Mouse (Mus musculus) testis, adult 2 months (tissue): Measurements from ENCODE around the gene Ctnna2. TPM values are rescaled to one million over a fixed set of nuclear protein-coding genes. Genes with fewer than 3 reads are reported as not detected.

Experiments
- H3K27ac ChIP-seq: fragments of 200-500 bp; 2 replicates; pipeline ENCODE4 v1.5.1; 2012; ENCODE audit warnings: low read depth, low read length; ENCODE audit not compliant: control insufficient read depth, insufficient read depth
- H3K27me3 ChIP-seq: fragments of 200-500 bp; 2 replicates; pipeline ENCODE4 v1.6.1; 2012; ENCODE audit warnings: mild to moderate bottlenecking, low read length, moderate library complexity; ENCODE audit not compliant: control insufficient read depth, insufficient read depth
- H3K36me3 ChIP-seq: fragments of 200-500 bp; 2 replicates; pipeline ENCODE4 v1.6.1; 2012; ENCODE audit warnings: mild to moderate bottlenecking, low read length; ENCODE audit not compliant: control insufficient read depth, insufficient read depth
- H3K4me1 ChIP-seq: fragments of 200-500 bp; 2 replicates; pipeline ENCODE4 v1.6.1; 2012; ENCODE audit warnings: low read length; ENCODE audit not compliant: control insufficient read depth, insufficient read depth
- H3K4me3 ChIP-seq: fragments of 200-500 bp; 2 replicates; pipeline ENCODE4 v1.5.1; 2012; ENCODE audit warnings: low read depth, mild to moderate bottlenecking, low read length, moderate library complexity, mixed read lengths; ENCODE audit not compliant: control insufficient read depth
- CTCF ChIP-seq: fragments of 200-500 bp; IDR thresholded peaks from 2 replicates; pipeline ENCODE4 v1.5.1; 2012; ENCODE audit warnings: low read depth, mild to moderate bottlenecking, inconsistent platforms, low read length, moderate library complexity; ENCODE audit not compliant: control insufficient read depth, insufficient read depth, insufficient replicate concordance
- POLR2A ChIP-seq: fragments of 200-500 bp; IDR thresholded peaks from 2 replicates; pipeline ENCODE4 v1.6.1; 2012; ENCODE audit warnings: low read depth, mild to moderate bottlenecking, inconsistent platforms, low read length, moderate library complexity; ENCODE audit not compliant: control insufficient read depth
- polyA plus RNA-seq: library from polyadenylated mRNA; depleted of rRNA; stranded (reverse); fragments of >200 nt; gene quantifications from 2 replicates; pipeline ENCODE4 v1.2.3, GENCODE M21; 2012

The Ctnna2 gene
- polyA plus RNA-seq, 1 experiment: 7.2 TPM

DNA sequence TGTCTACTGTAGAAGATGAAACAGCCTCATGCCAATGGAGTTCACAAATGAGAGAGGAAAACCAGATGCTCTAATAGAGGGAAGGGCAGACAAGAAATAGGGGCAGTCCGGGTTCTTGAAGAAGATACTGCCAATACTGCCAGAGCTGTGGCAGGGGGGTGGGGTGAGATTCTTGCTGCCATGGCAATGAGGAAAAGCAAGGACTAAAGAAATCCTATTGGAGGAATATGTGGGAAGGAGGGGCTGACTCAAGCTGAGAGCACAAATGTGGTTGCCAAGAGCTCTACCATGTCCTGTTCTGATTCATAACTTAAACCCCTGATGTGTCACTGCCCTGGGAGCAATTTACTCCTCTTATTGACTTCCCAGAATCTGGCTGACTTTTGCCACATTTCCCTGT is 878.5 kb downstream of the Ctnna2 start:
- H3K27ac ChIP-seq: no peak overlapping the region
- TF ChIP-seq POLR2A: no peak
- no peak for TF ChIP-seq CTCF
- H3K4me3 ChIP-seq: no peak overlapping the region
- H3K36me3 ChIP-seq: no peaks in the 10 kb centered on the region
- H3K4me1 ChIP-seq: no peaks in the 10 kb centered on the region
- H3K27me3 ChIP-seq: no peaks in the 10 kb centered on the region

DNA sequence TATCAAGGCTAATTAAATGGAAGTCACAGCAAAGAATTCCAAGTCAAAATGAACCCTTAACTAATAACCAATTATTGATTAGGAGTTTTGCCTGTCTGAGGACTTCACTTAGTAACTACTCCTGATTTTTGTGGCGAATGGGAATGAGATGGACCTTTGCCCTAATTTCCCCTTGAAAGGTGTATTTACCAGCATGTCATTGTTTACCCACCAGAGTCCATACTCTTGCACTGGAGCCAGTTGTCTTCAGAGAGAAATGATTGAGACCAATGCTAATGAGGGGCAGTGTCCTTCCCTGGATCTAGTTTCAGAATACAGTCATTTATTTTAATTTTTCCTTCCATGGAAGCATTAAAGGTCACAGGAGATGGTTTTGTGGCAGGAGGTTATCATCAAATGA is 881.0 kb downstream of the Ctnna2 start:
- TF ChIP-seq POLR2A: no peak
- TF ChIP-seq CTCF: no peak
- no peaks in the 10 kb centered on the region for H3K4me1 ChIP-seq

DNA sequence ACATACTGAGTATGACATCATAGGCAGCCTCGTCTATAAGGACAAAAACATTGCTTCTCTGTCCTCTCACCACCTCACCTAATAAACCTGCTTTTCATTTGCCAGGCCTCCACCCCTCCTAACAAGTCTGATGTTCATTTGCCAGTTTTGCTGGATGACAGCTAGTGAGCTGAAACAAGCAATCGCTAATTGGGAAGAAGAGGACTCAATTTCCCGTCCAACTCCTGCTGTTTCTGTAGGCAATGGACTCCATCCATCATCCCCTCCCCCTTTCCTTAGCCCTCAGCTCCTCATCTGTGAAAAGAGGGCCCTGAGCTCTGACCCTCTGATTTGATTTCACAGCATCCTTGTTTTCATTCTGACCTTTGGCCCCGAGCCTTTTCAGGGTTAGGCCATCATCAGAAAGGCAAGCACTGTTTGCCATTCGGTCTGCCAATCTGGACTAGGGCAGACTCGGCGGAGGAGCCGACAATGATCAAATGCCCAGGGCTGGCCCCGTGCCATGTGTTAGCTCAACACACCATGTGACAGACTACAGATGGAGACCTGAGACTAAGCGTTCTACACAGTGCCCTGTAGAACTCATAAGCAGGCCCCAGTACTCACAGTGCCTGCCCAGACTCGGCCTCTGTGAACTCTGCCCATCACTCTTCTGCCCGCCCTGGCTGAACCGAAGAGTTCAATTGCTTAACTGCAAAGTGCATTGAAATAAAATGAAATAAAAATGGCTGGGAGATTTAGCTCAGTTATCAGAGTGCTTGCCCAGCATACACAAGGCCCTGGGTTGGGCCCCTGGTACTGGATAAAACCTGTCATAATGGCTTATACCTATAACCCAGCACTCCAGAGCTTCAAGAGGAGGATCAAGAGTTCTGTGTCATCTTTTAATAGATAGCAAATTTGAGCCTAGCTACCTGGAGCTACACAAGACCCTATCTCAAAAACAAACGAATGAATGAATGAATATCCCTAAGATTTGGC is 903.8 kb downstream of the Ctnna2 start:
- H3K27me3 ChIP-seq: no peaks in the 10 kb centered on the region
- no peaks in the 10 kb centered on the region for H3K4me1 ChIP-seq
- no peaks in the 10 kb centered on the region for H3K36me3 ChIP-seq
- H3K4me3 ChIP-seq: no peak overlapping the region
- H3K27ac ChIP-seq: no peak overlapping the region
- TF ChIP-seq POLR2A: no peak
- no peak for TF ChIP-seq CTCF

More for the DNA sequence above, 881.0 kb downstream of the Ctnna2 start:
- Histone ChIP-seq H3K27ac (no peak overlapping the region), H3K27me3 (no peaks in the 10 kb centered on the region), H3K4me3 (no peak overlapping the region), H3K36me3 (no peaks in the 10 kb centered on the region)

DNA sequence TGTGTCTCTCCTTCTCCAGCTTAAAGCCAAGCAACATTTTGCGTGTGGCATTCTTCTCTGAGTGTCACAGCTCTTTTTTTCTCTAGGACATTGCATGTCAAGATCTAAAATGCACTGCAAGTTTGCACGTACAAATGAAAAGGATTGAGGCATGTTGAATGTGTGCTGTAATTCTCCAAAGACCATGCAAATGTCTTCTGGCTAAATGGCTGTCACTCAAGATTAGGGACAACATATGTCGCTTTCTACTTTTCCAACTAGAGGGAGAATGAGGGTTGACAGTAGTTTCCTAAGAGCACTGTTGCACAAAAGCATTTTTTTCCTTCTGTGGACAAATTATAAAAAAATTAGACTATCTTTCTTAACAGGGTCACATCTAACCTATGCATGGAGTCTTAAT is 909.9 kb downstream of the Ctnna2 start:
- Histone ChIP-seq H3K4me3 (no peak overlapping the region), H3K27ac (no peak overlapping the region), H3K36me3 (no peaks in the 10 kb centered on the region), H3K27me3 (no peaks in the 10 kb centered on the region), H3K4me1 (no peaks in the 10 kb centered on the region)
- TF ChIP-seq POLR2A: no peak
- no peak for TF ChIP-seq CTCF

DNA sequence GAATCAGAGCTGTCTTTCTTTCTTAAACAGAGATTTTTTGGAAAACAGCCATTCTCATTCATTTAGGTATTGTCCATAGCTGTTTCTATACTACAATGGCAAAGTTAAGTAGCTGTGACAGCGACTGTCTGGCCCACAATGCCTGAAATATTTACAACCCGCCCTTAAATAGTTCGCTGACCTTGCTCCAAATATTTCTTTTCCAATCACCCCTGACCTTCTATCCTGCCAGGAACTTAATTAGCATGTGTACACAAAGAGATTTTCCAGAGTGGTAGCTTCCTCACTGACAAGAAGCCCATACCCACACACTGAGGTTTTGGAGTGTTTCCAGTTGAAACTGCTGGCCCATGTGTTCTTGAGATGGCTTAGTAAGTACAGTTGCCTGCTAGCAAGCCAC is 928.8 kb downstream of the Ctnna2 start:
- H3K4me3 ChIP-seq: no peak overlapping the region
- TF ChIP-seq CTCF (no peak), POLR2A (no peak)
- no peaks in the 10 kb centered on the region for H3K4me1 ChIP-seq
- H3K27ac ChIP-seq: no peak overlapping the region
- H3K27me3 ChIP-seq: no peaks in the 10 kb centered on the region
- H3K36me3 ChIP-seq: no peaks in the 10 kb centered on the region

DNA sequence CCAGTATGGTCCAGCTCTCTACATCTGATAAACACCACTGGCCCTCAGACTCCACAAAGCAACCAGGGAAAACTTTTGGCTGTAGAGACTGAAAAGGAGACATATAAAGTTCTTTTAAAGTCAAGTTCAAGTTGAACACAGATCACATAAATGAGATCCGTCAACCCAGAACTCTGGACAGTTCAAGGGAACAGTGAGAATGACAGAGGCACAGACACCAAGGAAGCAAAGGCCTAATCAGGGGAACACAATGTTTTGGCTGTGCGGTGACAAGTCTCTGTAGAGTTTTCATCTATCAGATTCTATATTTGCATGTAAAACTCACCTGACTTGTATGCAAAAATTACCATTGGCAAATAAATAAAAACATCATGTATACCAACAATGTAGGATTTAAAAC is 929.3 kb downstream of the Ctnna2 start:
- Histone ChIP-seq H3K36me3 (no peaks in the 10 kb centered on the region), H3K4me1 (no peaks in the 10 kb centered on the region), H3K4me3 (no peak overlapping the region), H3K27ac (no peak overlapping the region), H3K27me3 (no peaks in the 10 kb centered on the region)
- TF ChIP-seq CTCF (no peak), POLR2A (no peak)

DNA sequence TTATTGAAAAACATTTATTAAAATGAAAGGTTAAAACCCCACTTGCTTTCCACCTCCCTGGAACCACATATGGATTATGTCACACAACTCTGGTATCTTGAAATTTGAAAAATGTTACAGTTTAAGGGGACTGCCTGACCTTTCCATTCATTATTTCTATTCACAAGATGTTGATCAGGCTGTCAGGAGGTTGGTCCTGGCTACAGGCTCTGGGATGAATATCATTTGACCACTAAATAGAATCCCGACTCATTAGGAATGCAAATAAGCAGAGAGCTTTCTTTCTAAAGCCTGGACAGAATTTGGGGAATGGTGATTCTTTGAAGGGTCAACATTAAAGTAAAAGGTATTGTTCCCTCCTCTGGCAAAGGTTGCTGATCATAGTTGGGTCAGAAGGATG is 931.9 kb downstream of the Ctnna2 start:
- no peak overlapping the region for H3K4me3 ChIP-seq
- no peaks in the 10 kb centered on the region for H3K36me3 ChIP-seq
- H3K27me3 ChIP-seq: no peaks in the 10 kb centered on the region
- no peak overlapping the region for H3K27ac ChIP-seq
- TF ChIP-seq POLR2A (no peak), CTCF (no peak)
- no peaks in the 10 kb centered on the region for H3K4me1 ChIP-seq
